Mouse (Mus musculus) bone marrow, adult 2 months (tissue): ENCODE results near the gene Kcnip4.

Source experiments
- CTCF ChIP-seq: fragments of 200-500 bp; IDR thresholded peaks from 2 replicates; pipeline ENCODE4 v1.5.1; 2011; ENCODE audit warnings: low read length, control low read depth; ENCODE audit not compliant: control insufficient read depth, insufficient read depth
- POLR2A ChIP-seq: fragments of 200-500 bp; IDR thresholded peaks from 2 replicates; pipeline ENCODE4 v1.6.1; 2011; ENCODE audit warnings: low read depth, mild to moderate bottlenecking, control low read depth, low read length, borderline replicate concordance; ENCODE audit not compliant: control insufficient read depth

- TF ChIP-seq CTCF (no peak), POLR2A (no peak)
Observed at GRCm38 (mm10) chr5:48606916-48607315, 917.8 kb downstream of the Kcnip4 start.
